Mouse (Mus musculus) myocyte (in vitro differentiated cells): ENCODE measurements around the gene Dab1.

Source experiments
- POLR2A ChIP-seq: IDR thresholded peaks from one replicate; pipeline ENCODE4 v1.6.1; 2011; ENCODE audit warnings: low read depth, mild to moderate bottlenecking, control low read depth, moderate library complexity; ENCODE audit not compliant: insufficient read length
- TCF3 ChIP-seq: IDR thresholded peaks from one replicate; pipeline ENCODE4 v1.6.1; 2011; ENCODE audit warnings: low read depth, control low read depth; ENCODE audit not compliant: insufficient read length

GRCm38 (mm10) chr4:104662841-104663614, 1043.9 kb downstream of the Dab1 start:
- TF ChIP-seq TCF3: no peak
- no peak for TF ChIP-seq POLR2A
